Mouse (Mus musculus) lung, postnatal 25 days (tissue): Measurements from ENCODE around the gene D630003M21Rik.

Experiments
- DNase-seq: peaks from one replicate; pipeline ENCODE4 v3.0.0; 2022; ENCODE audit warnings: low spot score

D630003M21Rik gene

DNA sequence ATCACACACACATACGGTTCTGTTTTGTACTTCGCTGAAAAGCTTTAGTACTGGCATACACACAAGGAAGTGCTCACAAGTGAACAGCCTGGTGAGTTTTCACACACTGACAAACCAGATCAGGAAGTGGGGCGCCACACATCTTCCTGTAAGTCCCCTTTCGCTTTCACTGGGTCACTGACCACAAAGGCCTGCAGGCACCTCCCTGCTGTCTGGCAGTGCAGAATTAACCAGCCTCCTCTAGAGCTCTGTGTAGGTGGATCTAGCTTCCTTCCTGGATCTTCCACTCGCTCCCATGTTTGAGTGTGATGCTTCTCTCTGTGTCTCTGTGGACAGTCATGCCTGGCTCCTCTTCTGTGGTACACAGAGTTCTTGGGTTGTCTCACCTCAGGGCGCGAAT lies 62.4 kb downstream of the D630003M21Rik start:
- DNase-seq: peak; percentile 85

DNA sequence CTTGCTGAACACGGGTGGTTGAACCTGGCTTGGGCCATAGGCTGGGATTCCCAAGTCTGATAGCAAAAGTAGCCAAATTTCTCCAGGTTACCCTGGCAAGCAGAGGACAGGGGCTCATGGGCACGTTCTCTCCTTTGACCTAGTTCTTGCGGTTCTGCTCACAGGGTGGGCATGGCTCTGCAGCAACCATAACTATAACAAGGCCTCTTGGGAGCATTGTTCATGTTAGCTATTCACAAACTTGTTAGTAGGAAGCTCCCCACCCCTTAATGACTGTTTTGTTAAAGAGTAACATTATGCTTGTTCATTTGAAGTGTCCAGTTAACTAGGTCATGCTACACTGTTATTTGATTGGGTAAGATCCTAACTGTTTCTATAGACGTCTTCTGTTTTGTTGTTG lies 63.2 kb downstream of the D630003M21Rik start:
- DNase-seq: no peak

DNA sequence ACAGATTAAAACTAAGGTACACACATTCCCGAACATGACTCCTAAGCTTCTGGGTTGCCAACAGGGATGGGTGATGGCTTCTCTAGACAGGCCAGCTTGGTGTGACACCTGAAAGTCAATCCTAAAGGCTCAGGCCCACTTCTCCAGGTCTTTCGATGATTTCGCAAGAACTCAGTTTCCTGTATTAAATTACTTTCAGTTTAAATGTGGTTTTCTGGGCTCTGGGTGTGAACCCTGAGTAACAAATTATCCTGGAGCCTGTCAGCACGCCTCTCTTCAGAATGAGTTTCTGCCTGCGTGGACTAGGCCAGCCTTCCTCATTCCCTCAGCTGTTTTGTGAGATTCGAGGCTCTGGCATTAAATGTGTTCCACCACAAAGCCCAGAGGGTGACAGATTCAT lies 66.0 kb downstream of the D630003M21Rik start:
- DNase-seq: no peak

DNA sequence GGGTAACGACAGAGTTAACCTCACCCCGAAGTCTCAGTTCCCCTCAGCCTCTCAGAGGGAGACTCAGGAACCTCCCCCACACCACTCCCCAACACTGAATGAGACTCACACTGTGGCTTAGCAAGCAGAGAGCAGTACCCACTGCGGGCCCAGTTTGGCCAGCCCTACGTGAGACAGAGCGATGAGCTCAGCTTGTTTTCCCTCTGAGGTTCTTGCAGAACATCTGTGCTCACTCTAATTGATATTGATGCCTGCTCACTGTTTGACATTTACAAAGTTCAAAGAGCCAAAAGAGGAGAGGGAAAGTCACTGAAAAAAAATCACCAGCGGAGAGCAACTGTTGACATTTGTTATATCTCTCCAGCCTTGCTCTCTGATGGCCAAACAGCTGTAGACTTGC lies 67.3 kb downstream of the D630003M21Rik start:
- no peak for DNase-seq

DNA sequence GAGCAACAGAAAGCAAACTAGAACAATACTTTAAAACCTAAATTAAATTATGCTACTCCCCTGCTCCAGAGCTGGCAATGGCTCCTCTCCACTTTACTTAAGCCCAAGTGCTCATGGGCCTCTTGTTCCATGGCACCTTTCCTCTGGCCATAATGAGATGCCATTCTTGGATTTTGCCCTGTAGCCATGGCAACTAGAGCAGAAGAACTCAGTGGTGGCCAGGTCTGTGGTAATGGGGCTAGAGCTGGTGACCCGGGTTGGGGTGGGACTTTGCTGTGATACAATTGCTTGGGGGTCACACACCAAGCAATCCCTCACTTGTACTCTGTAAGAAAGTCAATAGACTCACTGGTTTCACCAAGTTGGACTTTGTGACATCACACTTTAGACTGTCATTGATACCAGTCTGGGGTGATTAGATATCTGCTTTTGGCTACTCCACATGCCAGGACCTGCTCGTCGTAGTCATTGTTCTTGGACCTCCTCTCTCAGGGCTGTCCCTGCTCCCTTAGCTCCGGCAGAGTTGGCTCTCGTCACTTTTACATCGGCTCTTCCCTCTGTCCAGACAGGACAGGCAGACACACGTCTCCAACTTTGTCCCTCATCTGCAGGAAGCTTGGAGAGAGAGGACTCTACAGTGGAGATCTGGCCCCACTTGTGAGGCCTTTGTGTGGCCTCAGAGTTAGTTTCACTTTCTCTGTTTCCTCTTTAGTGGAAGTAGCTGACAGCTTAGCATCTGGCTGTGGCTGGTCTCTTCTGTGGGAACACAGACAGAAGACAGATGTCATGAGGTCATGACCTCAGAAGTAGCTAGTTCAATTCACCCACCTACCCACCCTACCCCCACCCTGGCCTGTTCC lies 69.4 kb downstream of the D630003M21Rik start:
- peak; percentile 68 for DNase-seq

DNA sequence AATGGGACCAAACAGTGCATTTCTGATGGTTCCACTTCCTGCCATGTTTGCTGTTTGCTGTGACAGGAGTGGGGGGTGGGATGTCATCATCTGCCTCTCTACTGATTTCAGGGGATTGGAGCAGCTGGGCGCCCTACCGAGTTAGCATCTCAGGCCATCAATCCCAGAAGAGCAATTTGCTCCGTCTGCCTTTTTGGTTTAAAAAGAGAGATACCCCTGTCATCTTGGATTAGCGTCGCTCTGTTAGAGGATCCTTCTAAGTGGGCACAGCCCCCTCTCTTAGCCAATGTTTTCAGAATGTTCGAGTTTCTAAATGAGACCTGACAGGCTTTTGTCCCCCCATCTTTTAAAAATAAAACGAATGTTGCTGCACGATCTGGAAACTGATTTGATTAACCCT lies 71.4 kb downstream of the D630003M21Rik start:
- DNase-seq: no peak

DNA sequence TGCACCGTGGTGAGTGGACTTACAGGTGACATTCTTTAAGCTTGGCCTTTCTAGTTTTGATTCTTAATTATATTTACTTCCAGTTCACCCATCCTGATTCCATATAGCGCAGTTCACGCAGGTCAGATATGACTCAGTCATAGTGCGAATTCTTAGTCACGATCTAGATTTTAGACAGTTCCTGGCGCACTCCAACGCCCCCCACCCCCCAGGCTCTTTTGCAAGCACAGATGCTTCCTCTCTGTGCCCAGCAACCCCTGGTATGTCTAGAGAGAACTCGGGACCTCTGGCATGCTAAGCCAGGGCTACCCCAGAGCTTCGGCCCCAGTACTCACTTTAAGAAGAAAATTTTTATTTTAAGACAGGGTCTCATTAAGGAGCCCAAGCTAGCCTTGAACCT lies 72.5 kb downstream of the D630003M21Rik start:
- DNase-seq: no peak

DNA sequence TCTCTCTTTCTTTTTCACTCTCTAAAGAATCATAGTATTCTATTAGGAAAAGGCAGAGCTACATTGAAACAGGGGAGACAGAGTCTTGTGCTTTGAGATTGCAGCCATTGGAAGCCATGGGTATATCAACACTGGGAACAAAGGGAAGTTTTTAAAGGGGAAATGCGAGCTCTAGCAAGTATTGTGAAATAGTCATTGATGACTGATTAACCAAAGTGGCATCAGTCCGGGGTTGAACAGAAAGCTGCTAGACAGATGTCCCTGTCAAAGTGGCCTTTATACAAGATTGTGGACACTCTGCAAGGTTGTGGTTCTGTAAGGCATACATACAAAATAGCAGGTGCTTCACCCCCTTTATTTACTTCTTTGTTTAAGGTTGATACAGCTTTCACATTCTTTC lies 73.4 kb downstream of the D630003M21Rik start:
- DNase-seq: no peak

DNA sequence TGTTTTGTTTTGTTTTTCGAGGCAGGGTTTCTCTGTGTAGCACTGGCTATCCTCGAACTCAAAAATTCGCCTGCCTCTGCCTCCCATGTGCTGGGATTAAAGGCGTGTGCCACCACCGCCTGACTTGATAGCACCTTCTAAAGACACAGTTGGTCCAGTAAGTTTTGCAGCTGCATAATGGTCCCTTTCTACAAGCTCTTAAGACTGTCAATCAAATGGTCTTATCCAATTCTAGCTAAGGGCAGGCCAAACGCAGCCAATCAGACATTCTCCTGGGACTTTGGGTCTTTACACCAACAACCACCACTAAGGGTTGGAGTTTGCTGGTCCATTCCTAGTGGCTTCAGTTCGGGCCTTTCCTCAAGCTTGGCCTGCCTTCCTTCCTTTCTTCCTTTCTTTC lies 73.9 kb downstream of the D630003M21Rik start:
- DNase-seq: no peak

DNA sequence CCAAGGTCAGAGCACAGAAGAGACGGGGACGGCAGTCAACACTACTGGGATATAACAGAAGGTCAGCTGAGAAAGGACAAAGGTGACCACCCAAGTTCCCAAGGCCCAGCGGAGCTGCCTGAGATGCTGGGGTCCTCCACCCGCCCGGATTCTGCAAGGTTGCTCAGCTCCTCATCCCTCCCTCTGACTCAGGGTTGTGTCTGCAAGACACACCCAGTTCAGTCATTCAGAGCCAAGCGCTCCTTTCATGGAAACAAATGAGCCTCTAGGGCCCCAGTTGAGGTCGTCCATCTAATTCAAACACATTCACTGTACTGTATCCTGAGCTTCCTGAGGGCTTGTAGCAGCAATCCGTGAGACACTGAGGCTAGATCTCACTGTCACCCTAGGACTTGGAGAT lies 74.4 kb downstream of the D630003M21Rik start:
- DNase-seq: no peak

DNA sequence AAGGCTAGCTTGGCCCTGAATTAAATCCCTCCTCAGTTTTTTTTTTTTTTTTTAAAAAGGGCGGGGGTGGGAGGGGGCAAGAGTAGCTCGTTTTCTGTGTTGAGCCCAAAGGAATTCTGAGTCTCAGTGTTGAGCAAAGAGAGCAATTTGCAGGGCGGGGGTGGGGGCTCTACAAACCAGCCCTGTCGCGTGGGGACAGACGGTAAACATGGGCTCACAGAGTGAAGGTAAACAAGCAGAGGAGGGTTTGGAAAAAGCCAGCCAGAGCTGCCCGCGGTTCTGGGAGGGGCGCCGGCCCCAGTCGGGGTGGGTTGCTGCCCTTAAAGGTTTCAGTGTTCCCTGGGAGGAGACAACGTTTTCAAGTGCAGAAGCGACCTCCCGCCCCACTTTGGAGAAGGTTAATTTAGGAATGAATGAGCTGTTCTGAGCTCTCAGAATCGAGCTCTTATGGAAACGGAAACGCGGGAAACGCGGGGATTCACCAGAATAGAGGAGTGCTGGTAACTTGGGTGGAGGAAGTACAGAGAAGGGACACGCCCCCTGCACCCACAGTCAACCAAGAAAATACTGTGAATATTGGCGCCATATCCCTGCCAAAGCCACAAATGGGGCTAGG lies 75.2 kb downstream of the D630003M21Rik start:
- DNase-seq: peak; percentile 28

DNA sequence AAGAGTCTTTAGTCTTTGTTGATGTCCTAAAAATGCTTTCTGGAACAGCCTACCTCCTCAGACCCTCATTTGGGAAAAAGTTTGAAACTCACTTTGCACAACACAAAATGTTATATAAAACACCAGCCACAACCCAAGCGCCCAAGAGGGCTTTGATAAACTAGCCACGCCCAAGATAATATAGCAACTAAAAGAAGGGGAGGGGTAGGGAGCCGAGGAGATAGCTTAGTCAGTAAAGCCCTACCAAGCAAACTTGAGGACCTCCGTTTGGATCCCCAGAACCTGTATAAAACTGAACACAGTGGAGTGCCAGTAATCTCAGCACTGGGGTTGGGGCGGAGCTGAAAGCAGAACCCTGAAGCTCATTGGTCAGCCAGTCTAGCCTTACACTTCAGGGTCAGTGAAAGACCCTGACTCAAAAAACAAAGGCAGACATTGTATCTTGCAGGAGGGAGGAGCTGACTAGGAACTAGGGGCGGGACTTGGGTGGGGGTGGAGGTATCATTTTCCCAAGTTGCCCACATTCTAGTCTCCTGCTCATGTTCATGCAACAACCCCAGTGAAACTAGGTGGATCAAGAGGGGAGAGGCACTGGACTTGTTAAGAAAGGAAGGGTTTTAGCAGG lies 76.2 kb downstream of the D630003M21Rik start:
- DNase-seq: no peak

DNA sequence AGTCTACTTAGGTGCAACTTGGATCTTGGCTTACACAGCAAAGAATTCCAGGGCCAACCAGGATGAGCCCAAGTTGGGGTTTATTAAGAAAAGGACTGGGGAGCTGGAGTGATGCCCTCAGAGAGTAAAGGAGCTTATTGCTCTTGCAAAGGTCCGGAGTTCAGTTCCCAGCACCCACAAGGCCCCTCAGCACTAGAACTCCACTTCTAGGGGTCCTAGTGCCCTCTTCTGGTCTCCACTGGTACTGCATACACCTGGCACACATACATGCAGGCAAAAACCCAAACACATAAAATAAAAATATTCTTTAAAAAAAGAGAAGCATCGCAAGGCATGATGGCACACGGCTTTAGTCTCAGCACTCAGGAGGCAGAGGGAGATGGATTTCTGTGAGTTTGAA lies 77.9 kb downstream of the D630003M21Rik start:
- DNase-seq: no peak

DNA sequence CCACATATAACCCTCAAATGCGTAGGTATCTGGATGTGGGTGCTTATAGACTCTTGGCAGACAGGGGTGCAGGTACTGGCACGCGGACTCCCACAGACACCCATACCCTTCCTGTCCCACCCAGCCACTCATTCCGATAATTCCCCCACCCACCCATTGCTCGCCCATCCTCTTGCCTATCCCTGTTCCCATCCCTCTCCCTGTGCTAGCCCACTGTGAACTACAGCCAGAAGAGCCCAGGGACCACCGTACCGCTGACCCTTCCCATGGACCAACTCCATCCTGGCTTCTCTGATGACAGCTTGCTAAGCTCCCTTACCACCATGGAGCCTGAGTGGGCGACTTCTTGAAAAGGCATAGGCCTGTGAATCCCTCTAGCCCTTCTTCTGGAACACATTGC lies 82.1 kb downstream of the D630003M21Rik start:
- no peak for DNase-seq

DNA sequence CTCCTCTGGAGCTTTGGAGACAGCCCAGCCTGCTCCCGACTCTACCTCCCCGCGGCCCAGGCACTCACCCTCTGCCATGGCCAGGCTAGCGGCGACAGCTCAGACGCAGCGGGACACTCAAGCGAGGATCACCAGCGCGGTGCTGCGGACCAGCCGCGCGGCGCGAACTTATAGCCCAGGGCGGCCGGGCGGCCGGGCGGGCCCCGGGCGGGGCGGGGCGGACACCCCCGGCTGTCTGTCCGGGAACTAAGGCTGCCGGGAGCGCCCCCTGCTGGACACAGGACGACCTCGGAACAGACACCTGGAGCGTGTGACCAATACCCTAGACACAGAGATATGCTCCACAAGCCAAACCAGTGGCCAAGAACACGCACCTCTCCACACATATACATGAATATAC lies 82.8 kb downstream of the D630003M21Rik start, which contains the start of gene Tgm2:
Tgm2 (minus strand) TSS at position 214 of the 400 bp plus-strand sequence.
- peak; percentile 95 for DNase-seq

DNA sequence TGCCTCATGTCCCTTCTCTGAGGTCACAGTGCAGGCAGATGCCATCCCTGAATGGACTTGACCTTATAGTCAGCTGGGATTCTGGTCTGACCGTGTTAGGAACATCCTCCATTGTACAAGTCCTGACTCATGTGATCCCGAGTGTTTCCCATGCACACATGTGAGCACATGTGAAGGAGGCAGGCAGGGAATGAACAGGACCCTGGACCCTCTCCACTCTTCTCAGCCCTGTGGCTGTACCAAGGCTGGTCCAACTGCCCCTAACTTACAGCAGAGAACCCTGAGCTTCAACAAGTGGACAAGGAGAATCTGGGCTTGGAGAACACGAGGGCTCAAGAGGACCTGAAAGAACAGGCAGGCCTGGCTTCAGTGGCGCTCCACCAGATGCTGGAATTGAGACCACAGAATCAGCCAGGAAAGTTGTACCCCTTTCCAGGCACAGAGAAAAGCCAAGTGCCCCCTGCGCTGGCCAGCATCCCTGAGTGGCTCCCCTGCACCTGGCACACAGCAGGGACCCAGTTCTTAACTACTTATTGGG lies 83.4 kb downstream of the D630003M21Rik start:
- DNase-seq: no peak

DNA sequence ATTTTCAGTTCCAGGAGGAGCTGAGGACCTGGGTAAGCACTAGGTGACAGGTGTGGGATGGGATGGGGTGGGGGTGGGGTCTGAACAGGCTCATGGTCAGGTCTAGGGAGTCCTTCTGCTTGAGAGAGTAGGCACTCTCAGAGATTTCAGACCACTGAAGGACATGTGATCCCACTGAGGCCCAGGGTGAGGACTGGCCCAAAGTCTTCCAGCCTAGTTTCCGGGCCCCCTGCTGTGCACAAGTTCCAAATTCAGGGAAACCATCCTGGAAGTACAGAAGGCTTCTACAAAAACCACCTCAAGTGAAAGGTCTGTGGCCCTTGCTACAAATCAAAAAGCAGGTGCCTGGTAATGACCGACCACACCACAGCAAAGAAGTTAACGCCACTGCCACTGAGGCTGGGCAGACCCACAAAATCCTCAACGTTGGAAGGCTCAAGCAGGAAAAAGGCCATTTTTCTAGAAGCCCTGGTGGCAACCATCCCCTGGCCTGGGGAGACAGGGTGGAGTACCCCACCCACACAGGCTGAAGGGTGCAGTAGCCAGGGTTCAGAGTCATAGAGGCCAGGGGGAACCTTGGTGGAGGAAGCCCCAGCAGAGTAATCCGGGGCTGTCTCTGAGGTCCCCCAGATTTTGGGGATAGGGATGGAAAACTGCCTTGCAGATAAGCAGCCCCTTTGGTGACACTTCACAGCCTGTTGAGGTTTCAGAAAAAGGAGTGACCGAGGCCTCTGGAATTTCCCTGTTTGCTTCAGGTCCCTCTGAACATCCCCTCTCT lies 84.1 kb downstream of the D630003M21Rik start:
- no peak for DNase-seq

DNA sequence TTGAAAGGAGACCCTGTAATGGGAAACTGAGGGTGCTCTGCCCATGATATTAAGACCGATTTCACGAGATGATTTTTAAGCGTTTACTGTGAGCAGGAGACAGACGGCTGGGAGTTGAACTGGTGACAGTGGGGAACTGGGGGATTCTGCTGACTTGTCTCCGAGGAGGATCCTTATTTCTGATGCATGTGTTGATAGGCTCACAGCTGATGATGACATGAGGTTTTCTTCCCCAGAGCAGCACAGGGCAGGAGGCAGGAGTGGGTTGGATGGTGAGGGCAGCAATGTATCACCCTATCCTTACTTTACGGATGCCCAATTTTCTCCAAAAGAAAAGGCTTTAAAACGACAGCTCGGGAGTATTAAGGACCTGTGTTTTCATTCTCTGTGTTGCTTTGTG lies 84.8 kb downstream of the D630003M21Rik start:
- DNase-seq: no peak

DNA sequence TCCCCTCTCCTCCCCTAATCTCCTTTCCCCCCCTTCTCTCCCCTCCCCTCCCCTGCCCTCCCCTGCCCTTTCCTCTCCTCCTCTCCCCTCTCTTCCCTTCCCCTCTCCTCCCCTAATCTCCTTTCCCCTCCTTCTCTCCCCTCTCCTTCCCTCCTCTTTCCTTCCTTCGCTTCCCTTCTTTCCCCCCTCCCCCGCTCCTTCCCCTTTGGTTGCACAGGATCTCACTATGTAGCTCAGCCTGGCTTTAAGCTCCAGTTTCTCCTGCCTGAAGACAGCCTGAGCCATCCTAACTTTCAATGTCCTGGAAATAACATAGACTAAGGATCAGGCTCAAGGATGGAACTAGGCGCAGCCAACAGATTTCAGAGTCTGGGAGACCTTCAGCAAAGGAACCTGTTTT lies 85.2 kb downstream of the D630003M21Rik start:
- no peak for DNase-seq

DNA sequence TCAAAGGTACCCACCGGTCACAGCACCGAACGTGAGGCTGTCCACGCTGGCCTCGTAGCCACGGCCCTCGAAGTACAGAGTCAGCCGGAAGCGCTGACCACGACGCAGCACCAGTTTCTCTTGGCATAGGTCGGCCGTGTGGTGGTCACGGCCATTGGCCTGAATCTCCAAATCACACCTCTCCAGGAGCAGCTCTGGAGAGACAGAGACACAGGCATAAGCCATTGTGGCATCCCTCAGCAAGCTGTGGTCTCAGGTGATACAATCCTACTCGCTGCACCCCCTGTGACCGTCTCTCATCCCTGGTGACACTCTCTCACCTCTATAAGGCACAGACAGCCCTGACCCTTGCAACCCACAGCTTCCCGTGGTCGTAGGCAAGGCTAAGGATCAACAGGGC lies 86.0 kb downstream of the D630003M21Rik start:
- DNase-seq: no peak

DNA sequence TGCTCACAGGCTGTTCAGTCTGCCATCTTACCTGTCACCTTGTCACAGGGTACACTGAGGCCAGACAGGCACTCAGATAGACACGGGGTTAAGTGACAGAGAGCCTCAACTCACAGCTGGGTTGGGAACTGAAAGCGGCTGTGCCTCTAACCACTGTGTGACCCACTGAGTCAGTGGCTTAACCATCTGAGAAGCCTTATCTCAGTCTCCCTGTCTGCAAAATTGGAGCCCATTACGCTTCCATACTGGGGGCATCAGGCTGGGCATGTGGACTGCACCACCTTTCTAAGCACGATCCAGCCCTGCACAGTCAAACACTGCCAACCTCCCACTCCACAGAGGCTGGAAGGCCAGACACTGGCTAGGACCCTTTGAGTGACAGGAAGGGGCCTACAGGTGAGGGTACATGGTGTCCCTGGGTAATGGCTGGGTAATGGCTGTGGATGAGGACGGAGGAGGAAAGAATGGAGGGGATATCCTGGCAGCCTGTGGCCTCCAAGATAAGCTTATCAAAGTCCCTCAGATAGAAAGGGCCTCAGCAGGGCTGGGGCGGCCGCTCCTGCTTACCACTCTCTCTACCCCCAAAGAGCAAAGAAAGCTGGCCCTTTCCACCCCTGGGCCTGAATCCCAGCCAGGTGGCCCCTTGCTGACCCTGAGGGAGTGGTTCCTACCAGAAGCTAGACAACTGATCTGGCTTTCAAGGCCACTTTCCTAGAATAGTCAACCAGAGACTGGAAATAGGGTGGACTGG lies 87.2 kb downstream of the D630003M21Rik start:
- DNase-seq: peak; percentile 46
